Mouse (Mus musculus) hindbrain, embryonic 13.5 days (tissue): ENCODE measurements at regions not wholly inside any gene's neighbourhood (a gene's known extent, or its start where the extent isn't known, plus 50 kb on each side); places are given as distances from the start of the nearest gene placed in this dataset.

Experiments
- ATAC-seq: fragments of 200-750 bp; cut with Nextera tagmentation; 2 replicates; pipeline ENCODE4 v1.8.0; 2017; ENCODE audit warnings: moderate TSS enrichment; ENCODE audit not compliant: low FRiP score
- H3K27ac ChIP-seq: fragments of 300-500 bp; sonication (generic); 2 replicates; pipeline ENCODE4 v1.5.1; 2015; ENCODE audit warnings: inconsistent platforms, mild to moderate bottlenecking, moderate library complexity
- H3K27me3 ChIP-seq: fragments of 300-500 bp; sonication (generic); 2 replicates; pipeline ENCODE4 v1.6.1; 2015; ENCODE audit warnings: mild to moderate bottlenecking, inconsistent platforms
- H3K36me3 ChIP-seq: fragments of 300-500 bp; sonication (generic); 2 replicates; pipeline ENCODE4 v1.6.1; 2015; ENCODE audit warnings: mild to moderate bottlenecking, inconsistent platforms
- H3K4me1 ChIP-seq: fragments of 300-500 bp; sonication (generic); replicated peaks from 2 replicates; pipeline ENCODE4 v1.6.1; 2015; ENCODE audit warnings: inconsistent platforms
- H3K4me2 ChIP-seq: fragments of 300-500 bp; sonication (generic); 2 replicates; pipeline ENCODE4 v1.6.1; 2015; ENCODE audit warnings: inconsistent platforms, mild to moderate bottlenecking, moderate library complexity
- H3K4me3 ChIP-seq: fragments of 300-500 bp; sonication (generic); 2 replicates; pipeline ENCODE4 v1.5.1; 2015; ENCODE audit warnings: mild to moderate bottlenecking, inconsistent platforms
- H3K9ac ChIP-seq: fragments of 300-500 bp; sonication (generic); 2 replicates; pipeline ENCODE4 v1.6.1; 2015; ENCODE audit warnings: mild to moderate bottlenecking, inconsistent platforms
- H3K9me3 ChIP-seq: fragments of 300-500 bp; sonication (generic); 2 replicates; pipeline ENCODE4 v1.6.1; 2016; ENCODE audit warnings: inconsistent platforms
- WGBS: fragments of 180-500 bp; shearing (Covaris S2); methylation state at CpG from one replicate; pipeline ENCODE4 v1.1.7; 2015; 5-methylcytosine and 5-hydroxymethylcytosine counted together

- H3K27ac ChIP-seq = peak overlapping the region; percentile 79
- H3K4me1 ChIP-seq = peaks cover 43% of the 10 kb centered on the region
- H3K9me3 ChIP-seq = no peaks in the 10 kb centered on the region
- no peak overlapping the region; the same call in 1 of the 2 replicates for H3K4me2 ChIP-seq
- H3K27me3 ChIP-seq = no peaks in the 10 kb centered on the region
- H3K9ac ChIP-seq = no peak overlapping the region
- ATAC-seq = peak; percentile 84
- WGBS = 12% methylated on average over 20 of the region's 20 CpGs
- H3K4me3 ChIP-seq = no peak overlapping the region
- H3K36me3 ChIP-seq = no peaks in the 10 kb centered on the region
Measured at GRCm38 (mm10) chr4:148384251-148385230, 60.0 kb downstream of the Ubiad1 start.

GRCm38 (mm10) chr4:148380562-148380961 lies 64.0 kb downstream of the Ubiad1 start:
- no peaks in the 10 kb centered on the region for H3K27me3 ChIP-seq
- H3K36me3 ChIP-seq = no peaks in the 10 kb centered on the region
- H3K4me1 ChIP-seq = peaks cover 56% of the 10 kb centered on the region
- H3K9me3 ChIP-seq = no peaks in the 10 kb centered on the region
- H3K4me3 ChIP-seq = no peak overlapping the region
- no peak for ATAC-seq
- H3K9ac ChIP-seq = no peak overlapping the region
- 92% methylated on average over 6 of the region's 6 CpGs for WGBS
- H3K27ac ChIP-seq = no peak overlapping the region
- no peak overlapping the region for H3K4me2 ChIP-seq

GRCm38 (mm10) chr4:148378491-148378890 lies 66.1 kb downstream of the Ubiad1 start:
- no peak overlapping the region for H3K4me3 ChIP-seq
- peak overlapping the region; percentile 12; the same call in 1 of the 2 replicates for H3K27ac ChIP-seq
- no peak overlapping the region for H3K4me2 ChIP-seq
- 71% methylated on average over 11 of the region's 11 CpGs for WGBS
- no peaks in the 10 kb centered on the region for H3K36me3 ChIP-seq
- H3K4me1 ChIP-seq = peaks cover 37% of the 10 kb centered on the region
- no peaks in the 10 kb centered on the region for H3K9me3 ChIP-seq
- H3K9ac ChIP-seq = 0 out of 2 replicates have a peak overlapping the region, but pooled peaks have one; percentile 9
- no peaks in the 10 kb centered on the region for H3K27me3 ChIP-seq
- ATAC-seq = no peak

GRCm38 (mm10) chr4:148377368-148377767 lies 67.2 kb downstream of the Ubiad1 start:
- no peak overlapping the region for H3K9ac ChIP-seq
- no peak overlapping the region for H3K4me2 ChIP-seq
- H3K4me3 ChIP-seq = no peak overlapping the region
- H3K27me3 ChIP-seq = no peaks in the 10 kb centered on the region
- no peaks in the 10 kb centered on the region for H3K9me3 ChIP-seq
- WGBS = 32% methylated on average over 8 of the region's 8 CpGs
- peaks cover 37% of the 10 kb centered on the region for H3K4me1 ChIP-seq
- no peaks in the 10 kb centered on the region for H3K36me3 ChIP-seq
- H3K27ac ChIP-seq = no peak overlapping the region
- peak; percentile 36 for ATAC-seq

- peak; percentile 6; the same call in 1 of the 2 replicates for ATAC-seq
- peaks cover 37% of the 10 kb centered on the region for H3K4me1 ChIP-seq
- H3K9me3 ChIP-seq = no peaks in the 10 kb centered on the region
- no peak overlapping the region for H3K9ac ChIP-seq
- WGBS = 20% methylated on average over 3 of the region's 3 CpGs
- H3K36me3 ChIP-seq = no peaks in the 10 kb centered on the region
- H3K4me2 ChIP-seq = no peak overlapping the region
- H3K27ac ChIP-seq = no peak overlapping the region
- H3K27me3 ChIP-seq = no peaks in the 10 kb centered on the region
- H3K4me3 ChIP-seq = no peak overlapping the region
Measured at GRCm38 (mm10) chr4:148376439-148376838, 68.1 kb downstream of the Ubiad1 start.

GRCm38 (mm10) chr4:148371489-148371888 lies 73.1 kb downstream of the Ubiad1 start:
- Histone ChIP-seq H3K9ac (no peak overlapping the region), H3K27ac (no peak overlapping the region), H3K9me3 (no peaks in the 10 kb centered on the region), H3K27me3 (no peaks in the 10 kb centered on the region), H3K4me3 (no peak overlapping the region), H3K4me2 (no peak overlapping the region), H3K36me3 (no peaks in the 10 kb centered on the region), H3K4me1 (peaks cover 13% of the 10 kb centered on the region)
- 80% methylated on average over 7 of the region's 7 CpGs for WGBS
- ATAC-seq = no peak

GRCm38 (mm10) chr4:148367671-148368070 lies 76.9 kb downstream of the Ubiad1 start:
- 93% methylated on average over 3 of the region's 3 CpGs for WGBS

GRCm38 (mm10) chr4:148365804-148366203 lies 78.0 kb upstream of the Disp3 start:
- Histone ChIP-seq H3K9me3 (no peaks in the 10 kb centered on the region), H3K27ac (no peak overlapping the region), H3K4me3 (no peak overlapping the region), H3K9ac (no peak overlapping the region), H3K4me1 (no peaks in the 10 kb centered on the region), H3K36me3 (no peaks in the 10 kb centered on the region), H3K4me2 (no peak overlapping the region), H3K27me3 (no peaks in the 10 kb centered on the region)
- no peak; the same call in 1 of the 2 replicates for ATAC-seq
- WGBS = 58% methylated on average over 4 of the region's 4 CpGs

More at GRCm38 (mm10) chr4:148367671-148368070, 76.9 kb downstream of the Ubiad1 start:
- Histone ChIP-seq H3K9ac (no peak overlapping the region), H3K27ac (no peak overlapping the region), H3K4me3 (no peak overlapping the region), H3K9me3 (no peaks in the 10 kb centered on the region), H3K4me2 (no peak overlapping the region), H3K36me3 (no peaks in the 10 kb centered on the region), H3K4me1 (no peaks in the 10 kb centered on the region), H3K27me3 (no peaks in the 10 kb centered on the region)
- no peak for ATAC-seq

GRCm38 (mm10) chr4:148363366-148364121 lies 75.8 kb upstream of the Disp3 start:
- ATAC-seq = no peak
- H3K4me2 ChIP-seq = no peak overlapping the region
- H3K36me3 ChIP-seq = no peaks in the 10 kb centered on the region
- H3K9me3 ChIP-seq = no peaks in the 10 kb centered on the region
- no peak overlapping the region for H3K27ac ChIP-seq
- no peak overlapping the region for H3K9ac ChIP-seq
- H3K4me3 ChIP-seq = no peak overlapping the region
- H3K4me1 ChIP-seq = no peaks in the 10 kb centered on the region
- no peaks in the 10 kb centered on the region for H3K27me3 ChIP-seq
- WGBS = 76% methylated on average over 10 of the region's 10 CpGs

- Histone ChIP-seq H3K9ac (no peak overlapping the region), H3K4me2 (no peak overlapping the region), H3K4me3 (no peak overlapping the region), H3K27ac (peak overlapping the region; percentile 68), H3K9me3 (no peaks in the 10 kb centered on the region), H3K27me3 (no peaks in the 10 kb centered on the region), H3K4me1 (peaks cover 12% of the 10 kb centered on the region), H3K36me3 (no peaks in the 10 kb centered on the region)
- peak; percentile 19; the same call in 1 of the 2 replicates for ATAC-seq
- 46% methylated on average over 9 of the region's 9 CpGs for WGBS
Measured at GRCm38 (mm10) chr4:148360931-148361330, 73.2 kb upstream of the Disp3 start.

- WGBS = 49% methylated on average over 4 of the region's 4 CpGs
- ATAC-seq = no peak
- Histone ChIP-seq H3K4me2 (no peak overlapping the region), H3K4me3 (no peak overlapping the region), H3K36me3 (no peaks in the 10 kb centered on the region), H3K9ac (no peak overlapping the region), H3K4me1 (peaks cover 15% of the 10 kb centered on the region), H3K9me3 (no peaks in the 10 kb centered on the region), H3K27me3 (no peaks in the 10 kb centered on the region), H3K27ac (no peak overlapping the region)
Measured at GRCm38 (mm10) chr4:148358336-148358735, 70.6 kb upstream of the Disp3 start.

- peak overlapping the region; percentile 70 for H3K27ac ChIP-seq
- H3K36me3 ChIP-seq = no peaks in the 10 kb centered on the region
- H3K4me2 ChIP-seq = no peak overlapping the region
- no peak for ATAC-seq
- H3K4me1 ChIP-seq = peaks cover 15% of the 10 kb centered on the region
- 47% methylated on average over 10 of the region's 10 CpGs for WGBS
- no peaks in the 10 kb centered on the region for H3K27me3 ChIP-seq
- H3K4me3 ChIP-seq = no peak overlapping the region
- peaks cover 4% of the 10 kb centered on the region for H3K9me3 ChIP-seq
- H3K9ac ChIP-seq = no peak overlapping the region
Measured at GRCm38 (mm10) chr4:148357221-148357621, 69.5 kb upstream of the Disp3 start.
